Mouse (Mus musculus) midbrain, embryonic 15.5 days (tissue): ENCODE results near the gene Anxa2. TPM values are rescaled to one million over a fixed set of nuclear protein-coding genes. Genes with fewer than 3 reads are reported as not detected.

Experiments
- ATAC-seq: fragments of 200-750 bp; cut with Nextera tagmentation; replicated peaks from 2 replicates; pipeline ENCODE4 v1.8.0; 2017; ENCODE audit warnings: moderate TSS enrichment
- H3K27ac ChIP-seq: fragments of 300-500 bp; sonication (generic); 2 replicates; pipeline ENCODE4 v1.5.1; 2015; ENCODE audit warnings: mild to moderate bottlenecking, inconsistent platforms
- H3K27me3 ChIP-seq: fragments of 300-500 bp; sonication (generic); replicated peaks from 2 replicates; pipeline ENCODE4 v1.6.1; 2015; ENCODE audit warnings: inconsistent platforms
- H3K36me3 ChIP-seq: fragments of 300-500 bp; sonication (generic); replicated peaks from 2 replicates; pipeline ENCODE4 v1.6.1; 2015; ENCODE audit warnings: inconsistent platforms
- H3K4me1 ChIP-seq: fragments of 300-500 bp; sonication (generic); 2 replicates; pipeline ENCODE4 v1.6.1; 2015; ENCODE audit warnings: inconsistent platforms
- H3K4me2 ChIP-seq: fragments of 300-500 bp; sonication (generic); 2 replicates; pipeline ENCODE4 v1.6.1; 2015; ENCODE audit warnings: inconsistent platforms, mild to moderate bottlenecking, moderate library complexity
- H3K4me3 ChIP-seq: fragments of 300-500 bp; sonication (generic); 2 replicates; pipeline ENCODE4 v1.5.1; 2015; ENCODE audit warnings: mild to moderate bottlenecking, inconsistent platforms
- H3K9ac ChIP-seq: fragments of 300-500 bp; sonication (generic); 2 replicates; pipeline ENCODE4 v1.6.1; 2015; ENCODE audit warnings: mild to moderate bottlenecking, inconsistent platforms
- H3K9me3 ChIP-seq: fragments of 300-500 bp; sonication (generic); 2 replicates; pipeline ENCODE4 v1.6.1; 2016; ENCODE audit warnings: inconsistent platforms
- WGBS: fragments of 180-500 bp; shearing (Covaris S2); methylation state at CpG from one replicate; pipeline ENCODE4 v1.1.7; 2015; ENCODE audit warnings: mixed read lengths; 5-methylcytosine and 5-hydroxymethylcytosine counted together
- polyA plus RNA-seq: library from polyadenylated mRNA; unstranded; fragments of >200 nt; fragmentation: Nextera tagmentation; extraction: Ambion mirVana; gene quantifications from 2 replicates; pipeline ENCODE4 v1.2.1, GENCODE M21; 2015

Gene Anxa2
- polyA plus RNA-seq, 1 experiment from 2014 or later, result 123 TPM

GRCm38 (mm10) chr9:69451886-69452810, 1.3 kb upstream of the Anxa2 start:
- Histone ChIP-seq H3K4me3 (no peak overlapping the region), H3K4me2 (no peak overlapping the region), H3K27me3 (peaks cover 18% of the 10 kb centered on the region), H3K36me3 (no peaks in the 10 kb centered on the region), H3K9ac (no peak overlapping the region), H3K9me3 (no peaks in the 10 kb centered on the region), H3K27ac (no peak overlapping the region), H3K4me1 (peaks cover 10% of the 10 kb centered on the region)
- no peak for ATAC-seq
- 95% methylated on average over 10 of the region's 10 CpGs for WGBS

GRCm38 (mm10) chr9:69453901-69454666, 664 bp downstream of the Anxa2 start:
- ATAC-seq, result 0 out of 2 replicates have a peak, but pooled peaks have one; percentile 9
- Histone ChIP-seq H3K27ac (0 out of 2 replicates have a peak overlapping the region, but pooled peaks have one; percentile 31), H3K4me3 (peak overlapping the region; percentile 39), H3K27me3 (peaks cover 18% of the 10 kb centered on the region), H3K9ac (peak overlapping the region; percentile 31; the same call in 1 of the 2 replicates), H3K4me1 (peaks cover 13% of the 10 kb centered on the region), H3K9me3 (no peaks in the 10 kb centered on the region), H3K36me3 (no peaks in the 10 kb centered on the region), H3K4me2 (peak overlapping the region; percentile 62)
- WGBS, result 8% methylated on average over 32 of the region's 32 CpGs

GRCm38 (mm10) chr9:69454691-69455090, 1.3 kb downstream of the Anxa2 start:
- 65% methylated on average over 4 of the region's 4 CpGs for WGBS
- Histone ChIP-seq H3K36me3 (no peaks in the 10 kb centered on the region), H3K9ac (no peak overlapping the region), H3K4me2 (peak overlapping the region; percentile 62; the same call in 1 of the 2 replicates), H3K9me3 (no peaks in the 10 kb centered on the region), H3K4me3 (0 out of 2 replicates have a peak overlapping the region, but pooled peaks have one; percentile 39), H3K27ac (no peak overlapping the region), H3K4me1 (peaks cover 15% of the 10 kb centered on the region), H3K27me3 (peaks cover 18% of the 10 kb centered on the region)
- no peak for ATAC-seq

GRCm38 (mm10) chr9:69455391-69455790, 2.0 kb downstream of the Anxa2 start:
- no peak overlapping the region for H3K9ac ChIP-seq
- WGBS, result 65% methylated on average over 4 of the region's 4 CpGs
- no peak overlapping the region for H3K4me2 ChIP-seq
- no peaks in the 10 kb centered on the region for H3K9me3 ChIP-seq
- no peaks in the 10 kb centered on the region for H3K36me3 ChIP-seq
- no peak overlapping the region for H3K27ac ChIP-seq
- H3K27me3 ChIP-seq, result peaks cover 18% of the 10 kb centered on the region
- peaks cover 15% of the 10 kb centered on the region for H3K4me1 ChIP-seq
- H3K4me3 ChIP-seq, result no peak overlapping the region
- no peak for ATAC-seq

GRCm38 (mm10) chr9:69456406-69457075, 3.1 kb downstream of the Anxa2 start:
- no peak for ATAC-seq
- H3K27ac ChIP-seq, result no peak overlapping the region
- no peak overlapping the region for H3K4me2 ChIP-seq
- H3K27me3 ChIP-seq, result peaks cover 18% of the 10 kb centered on the region
- H3K9me3 ChIP-seq, result no peaks in the 10 kb centered on the region
- H3K4me1 ChIP-seq, result peaks cover 15% of the 10 kb centered on the region
- H3K4me3 ChIP-seq, result no peak overlapping the region
- no peak overlapping the region for H3K9ac ChIP-seq
- 84% methylated on average over 15 of the region's 15 CpGs for WGBS
- no peaks in the 10 kb centered on the region for H3K36me3 ChIP-seq

GRCm38 (mm10) chr9:69457143-69457542, 3.7 kb downstream of the Anxa2 start:
- H3K4me3 ChIP-seq, result no peak overlapping the region
- H3K4me1 ChIP-seq, result peaks cover 15% of the 10 kb centered on the region
- no peak overlapping the region for H3K4me2 ChIP-seq
- H3K9ac ChIP-seq, result no peak overlapping the region
- peaks cover 18% of the 10 kb centered on the region for H3K27me3 ChIP-seq
- 92% methylated on average over 3 of the region's 3 CpGs for WGBS
- no peak overlapping the region for H3K27ac ChIP-seq
- no peak for ATAC-seq
- H3K9me3 ChIP-seq, result no peaks in the 10 kb centered on the region
- no peaks in the 10 kb centered on the region for H3K36me3 ChIP-seq

- no peak for ATAC-seq
- Histone ChIP-seq H3K36me3 (no peaks in the 10 kb centered on the region), H3K4me2 (no peak overlapping the region), H3K27ac (0 out of 2 replicates have a peak overlapping the region, but pooled peaks have one; percentile 1), H3K4me1 (peaks cover 15% of the 10 kb centered on the region), H3K9me3 (no peaks in the 10 kb centered on the region), H3K4me3 (no peak overlapping the region), H3K9ac (no peak overlapping the region), H3K27me3 (peaks cover 15% of the 10 kb centered on the region)
- 61% methylated on average over 14 of the region's 14 CpGs for WGBS
These were observed 4.6 kb downstream of the Anxa2 start for GRCm38 (mm10) chr9:69457747-69458625.

- ATAC-seq, result no peak
- 67% methylated on average over 2 of the region's 2 CpGs for WGBS
- Histone ChIP-seq H3K27ac (no peak overlapping the region), H3K4me3 (no peak overlapping the region), H3K4me1 (peaks cover 7% of the 10 kb centered on the region), H3K36me3 (no peaks in the 10 kb centered on the region), H3K9ac (no peak overlapping the region), H3K27me3 (peaks cover 10% of the 10 kb centered on the region), H3K4me2 (no peak overlapping the region), H3K9me3 (no peaks in the 10 kb centered on the region)
These were observed 5.6 kb downstream of the Anxa2 start for GRCm38 (mm10) chr9:69458982-69459381.

GRCm38 (mm10) chr9:69459876-69460275, 6.5 kb downstream of the Anxa2 start:
- no peak for ATAC-seq
- Histone ChIP-seq H3K27me3 (peaks cover 9% of the 10 kb centered on the region), H3K9ac (no peak overlapping the region), H3K4me1 (peaks cover 5% of the 10 kb centered on the region), H3K36me3 (no peaks in the 10 kb centered on the region), H3K9me3 (no peaks in the 10 kb centered on the region), H3K4me2 (no peak overlapping the region), H3K27ac (no peak overlapping the region), H3K4me3 (no peak overlapping the region)
- WGBS, result 94% methylated on average over 7 of the region's 7 CpGs

- no peak for ATAC-seq
- H3K4me2 ChIP-seq, result no peak overlapping the region
- no peak overlapping the region for H3K4me3 ChIP-seq
- no peak overlapping the region for H3K9ac ChIP-seq
- WGBS, result 91% methylated on average over 2 of the region's 2 CpGs
- H3K27me3 ChIP-seq, result no peaks in the 10 kb centered on the region
- no peak overlapping the region for H3K27ac ChIP-seq
- H3K9me3 ChIP-seq, result no peaks in the 10 kb centered on the region
- peaks cover 5% of the 10 kb centered on the region for H3K4me1 ChIP-seq
- no peaks in the 10 kb centered on the region for H3K36me3 ChIP-seq
These were observed 9.6 kb downstream of the Anxa2 start for GRCm38 (mm10) chr9:69463046-69463445.

GRCm38 (mm10) chr9:69464109-69464756, 10.8 kb downstream of the Anxa2 start:
- Histone ChIP-seq H3K27ac (no peak overlapping the region), H3K36me3 (no peaks in the 10 kb centered on the region), H3K9ac (no peak overlapping the region), H3K9me3 (no peaks in the 10 kb centered on the region), H3K27me3 (no peaks in the 10 kb centered on the region), H3K4me2 (no peak overlapping the region), H3K4me3 (no peak overlapping the region), H3K4me1 (peaks cover 7% of the 10 kb centered on the region)
- WGBS, result 89% methylated on average over 6 of the region's 6 CpGs
- ATAC-seq, result no peak
